Mouse (Mus musculus) cerebellum, adult 11-12 months (tissue): ENCODE results near the gene Mrps6.
A peak's percentile ranks its signal among the peaks of the same experiment; 100 is the strongest.

Experiments used
- DNase-seq: peaks from one replicate; pipeline ENCODE4 v3.0.0; 2022

Mrps6 gene

GRCm38 (mm10) chr16:92127226-92127625 is 69.2 kb downstream of the Mrps6 start:
- no peak for DNase-seq

- DNase-seq: no peak
Observed at GRCm38 (mm10) chr16:92127666-92128065, 69.6 kb downstream of the Mrps6 start.

- no peak for DNase-seq
Observed at GRCm38 (mm10) chr16:92129843-92130242, 71.8 kb downstream of the Mrps6 start.

- no peak for DNase-seq
Observed at GRCm38 (mm10) chr16:92132511-92132910, 74.4 kb downstream of the Mrps6 start.

- DNase-seq: no peak
Observed at GRCm38 (mm10) chr16:92134148-92134764, 76.2 kb downstream of the Mrps6 start.

- no peak for DNase-seq
Observed at GRCm38 (mm10) chr16:92136275-92136674, 78.2 kb downstream of the Mrps6 start.

- no peak for DNase-seq
Observed at GRCm38 (mm10) chr16:92139386-92140261, 81.6 kb downstream of the Mrps6 start.

- no peak for DNase-seq
Observed at GRCm38 (mm10) chr16:92140328-92140727, 82.3 kb downstream of the Mrps6 start.

GRCm38 (mm10) chr16:92141021-92141420 is 83.0 kb downstream of the Mrps6 start:
- no peak for DNase-seq

- no peak for DNase-seq
Observed at GRCm38 (mm10) chr16:92142426-92143012, 84.4 kb downstream of the Mrps6 start.

GRCm38 (mm10) chr16:92147631-92148366 is 89.7 kb downstream of the Mrps6 start:
- DNase-seq: peak; percentile 52

- DNase-seq: no peak
Observed at GRCm38 (mm10) chr16:92148367-92148728, 90.3 kb downstream of the Mrps6 start.

- DNase-seq: no peak
Observed at GRCm38 (mm10) chr16:92150975-92151374, 92.9 kb downstream of the Mrps6 start.

GRCm38 (mm10) chr16:92158021-92158455 is 100.0 kb downstream of the Mrps6 start:
- peak; percentile 73 for DNase-seq

- peak; percentile 93 for DNase-seq
Observed at GRCm38 (mm10) chr16:92158461-92159091, 100.5 kb downstream of the Mrps6 start.

- DNase-seq: peak; percentile 54
Observed at GRCm38 (mm10) chr16:92159114-92159513, 101.0 kb downstream of the Mrps6 start.
